Mouse (Mus musculus) heart, embryonic 13.5 days (tissue): Measurements from ENCODE around the gene Apba1. TPM values are rescaled to one million over a fixed set of nuclear protein-coding genes. Genes with fewer than 3 reads are reported as not detected.

Experiments
- ATAC-seq: fragments of 200-750 bp; cut with Nextera tagmentation; 2 replicates; pipeline ENCODE4 v1.8.0; 2017; ENCODE audit warnings: moderate TSS enrichment; ENCODE audit not compliant: insufficient number of reproducible peaks, low FRiP score, low TSS enrichment; ENCODE audit errors: extremely low read depth
- H3K27ac ChIP-seq: fragments of 300-500 bp; sonication (generic); replicated peaks from 2 replicates; pipeline ENCODE4 v1.5.1; 2015; ENCODE audit warnings: moderate library complexity, mild to moderate bottlenecking, inconsistent platforms
- H3K27me3 ChIP-seq: fragments of 300-500 bp; sonication (generic); replicated peaks from 2 replicates; pipeline ENCODE4 v1.6.1; 2015; ENCODE audit warnings: mild to moderate bottlenecking, inconsistent platforms
- H3K36me3 ChIP-seq: fragments of 300-500 bp; sonication (generic); 2 replicates; pipeline ENCODE4 v1.6.1; 2015; ENCODE audit warnings: mild to moderate bottlenecking, inconsistent platforms
- H3K4me1 ChIP-seq: fragments of 300-500 bp; sonication (generic); 2 replicates; pipeline ENCODE4 v1.6.1; 2015; ENCODE audit warnings: inconsistent platforms
- H3K4me2 ChIP-seq: fragments of 300-500 bp; sonication (generic); 2 replicates; pipeline ENCODE4 v1.6.1; 2015; ENCODE audit warnings: inconsistent platforms, mild to moderate bottlenecking, moderate library complexity
- H3K4me3 ChIP-seq: fragments of 300-500 bp; sonication (generic); 2 replicates; pipeline ENCODE4 v1.5.1; 2015; ENCODE audit warnings: moderate library complexity, mild to moderate bottlenecking, inconsistent platforms
- H3K9ac ChIP-seq: fragments of 300-500 bp; sonication (generic); 2 replicates; pipeline ENCODE4 v1.6.1; 2015; ENCODE audit warnings: inconsistent platforms, mild to moderate bottlenecking, moderate library complexity
- H3K9me3 ChIP-seq: fragments of 300-500 bp; sonication (generic); 2 replicates; pipeline ENCODE4 v1.6.1; 2016; ENCODE audit warnings: inconsistent platforms
- WGBS: fragments of 180-500 bp; shearing (Covaris S2); methylation state at CpG from one replicate; pipeline ENCODE4 v1.1.7; 2015; ENCODE audit warnings: mixed read lengths; 5-methylcytosine and 5-hydroxymethylcytosine counted together
- polyA plus RNA-seq: library from polyadenylated mRNA; unstranded; fragments of >200 nt; fragmentation: Nextera tagmentation; extraction: Ambion mirVana; gene quantifications from 2 replicates; pipeline ENCODE4 v1.2.1, GENCODE M21; 2015

Apba1 gene
- polyA plus RNA-seq, 1 experiment from 2014 or later, result 0.33 TPM

DNA sequence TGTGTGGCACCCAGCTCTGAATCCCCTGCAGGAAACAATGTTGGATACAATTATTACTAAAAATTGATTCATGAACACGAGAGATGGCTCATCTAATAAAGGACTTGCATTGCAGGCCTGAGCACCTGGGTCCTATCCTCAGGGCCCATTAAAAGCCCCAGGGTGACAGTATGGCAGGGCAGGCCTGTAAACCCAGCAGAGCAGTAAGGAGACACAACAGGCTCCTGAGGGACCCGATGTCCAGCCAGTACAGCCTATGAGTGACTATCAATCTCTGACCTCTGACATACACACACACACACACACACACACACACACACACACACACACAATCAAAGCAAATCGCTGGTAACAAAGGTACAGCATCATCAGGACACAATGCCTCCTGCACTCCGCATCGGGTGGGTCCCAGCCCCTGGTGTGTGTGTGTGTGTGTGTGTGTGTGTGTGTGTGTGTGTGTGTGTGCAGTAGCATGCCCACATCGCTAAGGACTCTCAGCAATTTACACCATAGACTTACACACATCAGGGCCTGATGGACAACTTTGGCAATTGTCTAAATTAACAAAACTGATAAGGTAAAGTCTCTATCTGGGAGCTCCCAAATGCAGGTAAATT, 202.3 kb downstream of the Apba1 start:
- Histone ChIP-seq H3K27ac (peak overlapping the region; percentile 25; the same call in 1 of the 2 replicates), H3K4me2 (no peak overlapping the region), H3K4me3 (no peak overlapping the region), H3K4me1 (peaks cover 59% of the 10 kb centered on the region), H3K27me3 (no peaks in the 10 kb centered on the region), H3K36me3 (no peaks in the 10 kb centered on the region), H3K9ac (no peak overlapping the region), H3K9me3 (no peaks in the 10 kb centered on the region)
- no peak for ATAC-seq
- WGBS, result 73% methylated on average over 6 of the region's 6 CpGs

DNA sequence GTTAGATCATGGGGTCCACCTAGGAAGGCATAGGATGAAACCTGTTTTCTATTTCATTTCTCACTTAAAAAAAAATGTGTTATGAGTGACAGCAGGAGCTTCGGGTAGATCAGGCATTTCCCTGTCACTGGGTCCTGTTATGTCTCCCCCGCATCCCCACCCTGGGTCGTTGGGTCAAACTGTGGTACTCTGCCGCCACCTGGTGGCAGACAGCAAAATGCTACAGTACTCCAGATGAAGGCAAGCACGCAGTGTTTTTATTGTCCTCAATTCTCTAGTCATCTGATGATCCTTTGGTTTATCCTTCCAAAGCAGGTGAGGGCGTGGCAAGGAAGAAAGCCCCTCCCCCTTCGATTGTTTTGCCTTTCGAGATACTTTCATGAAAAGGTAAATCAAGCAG, 202.8 kb downstream of the Apba1 start:
- H3K4me2 ChIP-seq, result 0 out of 2 replicates have a peak overlapping the region, but pooled peaks have one; percentile 0
- H3K36me3 ChIP-seq, result no peaks in the 10 kb centered on the region
- ATAC-seq, result no peak
- peak overlapping the region; percentile 14; the same call in 1 of the 2 replicates for H3K9ac ChIP-seq
- H3K9me3 ChIP-seq, result no peaks in the 10 kb centered on the region
- H3K4me1 ChIP-seq, result peaks cover 57% of the 10 kb centered on the region
- H3K4me3 ChIP-seq, result no peak overlapping the region
- no peaks in the 10 kb centered on the region for H3K27me3 ChIP-seq
- WGBS, result 2% methylated on average over 8 of the region's 8 CpGs
- no peak overlapping the region for H3K27ac ChIP-seq

DNA sequence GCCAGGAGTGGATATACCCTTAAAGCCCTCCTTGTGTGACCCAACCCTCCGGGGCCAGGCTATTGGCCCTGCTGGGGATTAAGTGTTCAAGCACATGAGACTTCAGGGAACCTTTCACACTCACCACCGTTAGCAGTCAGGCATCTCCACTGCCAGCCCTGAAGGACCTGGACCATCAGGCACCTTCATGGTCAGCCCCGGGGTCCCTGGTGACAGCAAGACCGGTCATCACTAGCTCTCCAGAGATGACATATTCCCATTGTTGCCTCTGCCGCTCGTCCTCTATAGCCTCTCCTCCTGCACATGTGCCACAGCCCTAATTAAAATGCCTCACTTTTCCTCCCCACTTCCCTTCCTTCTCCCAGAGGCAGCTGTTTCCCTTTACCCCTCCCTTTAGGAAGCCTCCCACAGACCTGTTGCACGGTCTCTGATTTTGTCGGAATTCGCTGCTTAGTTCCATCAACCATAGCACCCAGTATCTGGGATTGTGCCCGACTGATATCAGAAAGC, 205.8 kb downstream of the Apba1 start:
- Histone ChIP-seq H3K9ac (peak overlapping the region; percentile 62), H3K36me3 (no peaks in the 10 kb centered on the region), H3K4me2 (peak overlapping the region; percentile 12; the same call in 1 of the 2 replicates), H3K4me1 (peaks cover 72% of the 10 kb centered on the region), H3K27me3 (no peaks in the 10 kb centered on the region), H3K9me3 (no peaks in the 10 kb centered on the region), H3K27ac (peak overlapping the region; percentile 43), H3K4me3 (no peak overlapping the region)
- no peak for ATAC-seq
- WGBS, result 41% methylated on average over 10 of the region's 10 CpGs

DNA sequence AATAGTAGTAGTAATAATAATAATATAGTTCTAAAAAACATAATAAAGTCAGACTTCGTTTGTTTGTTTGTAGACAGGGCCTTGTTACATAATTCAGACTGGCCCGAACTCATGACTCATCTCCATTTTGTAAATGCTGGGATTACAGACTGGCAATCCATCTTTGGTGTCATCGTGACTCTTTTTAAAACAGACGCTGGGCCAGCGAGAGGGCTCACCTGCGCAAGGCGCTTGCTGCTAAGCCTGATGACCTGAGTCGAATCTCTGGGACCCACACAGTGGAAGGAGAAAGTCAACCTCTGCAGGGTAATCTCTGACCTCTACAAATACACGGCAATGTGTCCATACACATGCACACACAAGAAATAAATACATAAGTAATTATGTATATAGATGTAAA, 207.7 kb downstream of the Apba1 start:
- no peak overlapping the region for H3K4me2 ChIP-seq
- peaks cover 73% of the 10 kb centered on the region for H3K4me1 ChIP-seq
- no peak overlapping the region for H3K4me3 ChIP-seq
- peak overlapping the region; percentile 82 for H3K27ac ChIP-seq
- H3K9ac ChIP-seq, result no peak overlapping the region
- no peak for ATAC-seq
- no peaks in the 10 kb centered on the region for H3K36me3 ChIP-seq
- no peaks in the 10 kb centered on the region for H3K27me3 ChIP-seq
- WGBS, result 87% methylated on average over 9 of the region's 9 CpGs
- no peaks in the 10 kb centered on the region for H3K9me3 ChIP-seq

DNA sequence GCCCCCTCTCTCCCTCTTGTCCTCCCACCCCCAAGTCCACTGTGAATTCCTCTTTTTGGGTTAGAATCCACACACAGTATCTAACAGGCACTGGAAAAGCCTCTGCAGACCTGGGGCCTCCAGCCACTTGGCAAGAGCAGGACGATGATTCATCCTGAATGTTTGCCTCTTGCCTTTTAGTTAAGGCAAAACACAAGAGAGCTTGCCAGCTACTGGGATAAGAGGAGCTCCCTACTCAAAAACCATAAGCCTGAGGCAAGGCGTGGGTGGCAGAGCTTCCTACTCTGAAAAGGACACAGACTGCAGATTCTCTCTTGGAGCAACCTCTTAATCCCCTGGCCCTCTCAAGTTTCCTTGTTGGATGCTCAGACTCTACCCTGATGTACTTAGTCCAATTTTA, 208.5 kb downstream of the Apba1 start:
- no peak for ATAC-seq
- 12% methylated on average over 2 of the region's 2 CpGs for WGBS
- peak overlapping the region; percentile 82 for H3K27ac ChIP-seq

DNA sequence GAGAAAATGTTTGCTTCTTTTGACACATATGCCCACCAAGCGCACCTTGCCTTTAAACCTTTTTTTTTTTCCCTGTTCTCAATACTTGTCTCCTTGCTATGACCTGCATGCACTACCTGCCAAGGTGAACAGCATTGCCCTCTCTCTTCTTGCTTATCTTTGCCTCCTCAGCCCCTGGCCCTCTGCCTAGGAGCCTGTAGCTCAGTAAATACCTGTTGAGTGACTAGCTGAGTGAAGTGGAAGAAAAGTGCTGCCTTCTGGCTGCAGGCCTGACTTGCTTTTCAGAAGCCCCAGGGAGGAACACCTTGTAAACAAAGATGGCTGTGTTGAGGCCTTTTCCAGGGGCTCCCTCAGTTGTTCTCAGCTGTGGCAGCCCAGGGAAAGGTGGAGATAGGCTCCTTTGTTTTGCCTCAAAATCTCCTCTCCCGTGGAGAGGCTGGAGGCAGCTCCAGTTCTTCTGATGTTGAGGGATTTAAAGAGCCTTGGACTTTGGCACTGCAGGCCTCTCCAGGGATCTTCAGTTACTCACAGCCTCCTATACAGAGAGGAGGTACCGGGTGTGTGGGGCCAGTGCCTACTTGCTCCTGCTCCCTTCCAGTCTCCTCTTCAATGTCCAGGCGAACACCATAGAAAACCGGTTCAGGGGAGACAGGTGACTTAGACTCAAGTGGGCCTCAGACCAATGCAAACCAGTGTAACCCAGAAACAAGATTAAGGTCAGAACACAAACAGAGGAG, 209.6 kb downstream of the Apba1 start:
- Histone ChIP-seq H3K27me3 (no peaks in the 10 kb centered on the region), H3K36me3 (no peaks in the 10 kb centered on the region), H3K9me3 (no peaks in the 10 kb centered on the region), H3K9ac (peak overlapping the region; percentile 50; the same call in 1 of the 2 replicates), H3K4me3 (no peak overlapping the region), H3K27ac (peak overlapping the region; percentile 82), H3K4me2 (no peak overlapping the region), H3K4me1 (peaks cover 86% of the 10 kb centered on the region)
- no peak for ATAC-seq
- WGBS, result 54% methylated on average over 5 of the region's 5 CpGs

More for the DNA sequence above, 208.5 kb downstream of the Apba1 start:
- H3K4me3 ChIP-seq, result no peak overlapping the region
- H3K9ac ChIP-seq, result peak overlapping the region; percentile 48
- no peaks in the 10 kb centered on the region for H3K27me3 ChIP-seq
- peak overlapping the region; percentile 21; the same call in 1 of the 2 replicates for H3K4me2 ChIP-seq
- no peaks in the 10 kb centered on the region for H3K36me3 ChIP-seq
- no peaks in the 10 kb centered on the region for H3K9me3 ChIP-seq
- peaks cover 75% of the 10 kb centered on the region for H3K4me1 ChIP-seq

DNA sequence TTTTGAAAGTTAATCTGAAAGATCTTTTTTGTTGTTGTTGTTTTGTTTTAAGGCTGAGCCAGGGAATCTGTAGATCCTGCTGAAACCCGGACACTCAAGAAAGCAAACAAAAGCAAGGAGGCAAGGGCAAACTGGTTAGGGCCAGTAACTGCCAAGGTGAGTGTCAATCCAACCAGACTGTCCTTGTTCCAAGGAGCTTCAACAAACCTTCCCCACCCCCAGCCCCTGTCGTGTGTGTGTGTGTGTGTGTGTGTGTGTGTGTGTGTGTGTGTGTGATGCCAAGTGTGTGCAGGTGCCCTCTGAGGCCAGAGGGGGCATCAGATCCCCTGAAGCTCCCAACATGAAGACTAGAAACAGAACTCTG, 210.2 kb downstream of the Apba1 start:
- H3K27ac ChIP-seq, result peak overlapping the region; percentile 82
- no peak for ATAC-seq
- WGBS, result 67% methylated on average over 2 of the region's 2 CpGs
- H3K9ac ChIP-seq, result peak overlapping the region; percentile 50; the same call in 1 of the 2 replicates
- no peak overlapping the region for H3K4me3 ChIP-seq
- no peaks in the 10 kb centered on the region for H3K27me3 ChIP-seq
- H3K4me1 ChIP-seq, result peaks cover 92% of the 10 kb centered on the region
- no peak overlapping the region for H3K4me2 ChIP-seq
- no peaks in the 10 kb centered on the region for H3K9me3 ChIP-seq
- H3K36me3 ChIP-seq, result peaks cover 2% of the 10 kb centered on the region; the same call in 1 of the 2 replicates

DNA sequence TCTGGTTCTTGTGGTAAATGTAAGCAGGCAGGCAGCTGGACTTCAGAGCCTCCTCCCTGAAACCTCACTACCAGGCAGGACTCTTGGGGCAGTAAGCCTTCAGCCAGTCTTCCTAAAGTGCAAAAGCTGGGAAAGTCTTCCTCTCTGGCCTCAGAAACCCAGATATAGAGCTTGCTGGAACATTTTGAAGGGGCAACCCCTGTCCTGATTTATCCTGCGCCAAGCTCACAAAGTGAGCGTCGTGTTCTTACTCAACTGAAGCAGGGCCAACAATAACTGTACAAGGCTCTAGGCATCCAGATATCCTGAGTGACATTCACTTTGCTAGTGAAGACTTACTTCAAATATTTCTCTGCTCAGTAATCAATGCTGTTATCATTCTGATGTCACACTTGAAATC, 211.7 kb downstream of the Apba1 start:
- Histone ChIP-seq H3K4me1 (peaks cover 83% of the 10 kb centered on the region), H3K27ac (peak overlapping the region; percentile 96), H3K4me2 (no peak overlapping the region), H3K9me3 (no peaks in the 10 kb centered on the region), H3K9ac (no peak overlapping the region), H3K36me3 (peaks cover 17% of the 10 kb centered on the region), H3K27me3 (no peaks in the 10 kb centered on the region), H3K4me3 (no peak overlapping the region)
- WGBS, result 68% methylated on average over 3 of the region's 3 CpGs
- ATAC-seq, result no peak

DNA sequence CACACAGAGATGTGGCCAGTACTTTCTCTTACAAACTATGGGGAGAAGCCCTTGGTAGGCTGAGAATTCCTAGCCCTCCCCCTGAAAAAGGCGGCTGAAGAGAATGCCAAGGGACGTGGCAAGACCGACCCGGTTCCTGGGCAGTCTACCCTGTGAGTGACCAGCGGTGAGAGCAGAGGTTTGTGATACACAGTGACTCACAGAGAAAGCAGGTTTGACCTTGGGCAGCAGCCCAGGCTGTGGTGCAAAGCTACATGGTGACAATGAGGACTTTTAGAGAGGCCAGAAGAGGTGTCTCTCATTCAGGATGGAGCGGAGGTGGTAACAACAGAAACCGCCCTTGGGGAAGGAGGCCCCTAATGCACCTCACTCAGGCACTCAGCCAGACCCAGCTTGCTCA, 212.7 kb downstream of the Apba1 start:
- no peak overlapping the region for H3K4me3 ChIP-seq
- 60% methylated on average over 7 of the region's 7 CpGs for WGBS
- H3K9me3 ChIP-seq, result no peaks in the 10 kb centered on the region
- no peak overlapping the region for H3K4me2 ChIP-seq
- no peak overlapping the region for H3K9ac ChIP-seq
- H3K27me3 ChIP-seq, result no peaks in the 10 kb centered on the region
- peaks cover 75% of the 10 kb centered on the region for H3K4me1 ChIP-seq
- peak overlapping the region; percentile 96 for H3K27ac ChIP-seq
- peaks cover 28% of the 10 kb centered on the region for H3K36me3 ChIP-seq
- ATAC-seq, result peak; percentile 34; the same call in 1 of the 2 replicates

DNA sequence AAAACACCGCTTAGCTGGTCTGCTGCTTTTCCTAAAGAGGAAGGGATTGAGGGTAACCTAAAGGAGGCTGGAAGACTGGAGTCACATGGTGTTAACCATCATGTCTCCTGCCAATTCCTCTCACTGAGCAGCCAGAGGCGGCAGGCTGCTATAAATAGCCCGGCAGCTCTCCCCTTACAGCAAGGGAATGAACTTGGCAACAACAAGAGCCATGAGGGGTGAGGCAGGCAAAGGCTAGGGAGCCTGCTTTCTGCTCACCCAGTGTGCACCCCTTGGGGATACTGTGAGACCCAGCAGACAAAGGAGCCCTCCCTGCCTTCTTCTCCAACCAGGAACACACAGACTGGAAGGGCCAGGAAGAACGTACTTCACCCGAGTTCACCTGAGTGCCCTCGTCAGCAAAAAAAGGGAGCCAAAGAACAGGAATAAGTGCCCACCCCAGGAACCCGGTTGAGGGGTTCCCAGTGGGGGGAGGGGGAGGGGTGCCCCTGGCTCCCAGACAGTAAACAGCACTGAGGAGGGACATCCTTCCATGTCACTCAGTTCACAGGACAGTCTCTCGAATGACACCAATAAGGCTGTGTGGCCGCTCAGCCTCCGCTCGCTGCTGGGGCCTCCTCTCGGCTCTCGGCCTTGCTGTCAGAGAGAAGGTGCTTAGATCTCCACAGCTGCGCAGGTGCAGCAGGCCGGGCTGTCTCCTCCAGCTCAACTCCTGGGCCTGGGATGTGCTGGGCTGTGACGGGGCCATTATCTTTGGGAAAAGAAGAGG, 214.4 kb downstream of the Apba1 start:
- H3K4me3 ChIP-seq, result no peak overlapping the region
- peak; percentile 49; the same call in 1 of the 2 replicates for ATAC-seq
- peaks cover 42% of the 10 kb centered on the region for H3K36me3 ChIP-seq
- H3K9ac ChIP-seq, result peak overlapping the region; percentile 68
- peaks cover 62% of the 10 kb centered on the region for H3K4me1 ChIP-seq
- H3K9me3 ChIP-seq, result no peaks in the 10 kb centered on the region
- 28% methylated on average over 16 of the region's 16 CpGs for WGBS
- H3K27ac ChIP-seq, result peak overlapping the region; percentile 96
- no peaks in the 10 kb centered on the region for H3K27me3 ChIP-seq
- H3K4me2 ChIP-seq, result peak overlapping the region; percentile 32; the same call in 1 of the 2 replicates

DNA sequence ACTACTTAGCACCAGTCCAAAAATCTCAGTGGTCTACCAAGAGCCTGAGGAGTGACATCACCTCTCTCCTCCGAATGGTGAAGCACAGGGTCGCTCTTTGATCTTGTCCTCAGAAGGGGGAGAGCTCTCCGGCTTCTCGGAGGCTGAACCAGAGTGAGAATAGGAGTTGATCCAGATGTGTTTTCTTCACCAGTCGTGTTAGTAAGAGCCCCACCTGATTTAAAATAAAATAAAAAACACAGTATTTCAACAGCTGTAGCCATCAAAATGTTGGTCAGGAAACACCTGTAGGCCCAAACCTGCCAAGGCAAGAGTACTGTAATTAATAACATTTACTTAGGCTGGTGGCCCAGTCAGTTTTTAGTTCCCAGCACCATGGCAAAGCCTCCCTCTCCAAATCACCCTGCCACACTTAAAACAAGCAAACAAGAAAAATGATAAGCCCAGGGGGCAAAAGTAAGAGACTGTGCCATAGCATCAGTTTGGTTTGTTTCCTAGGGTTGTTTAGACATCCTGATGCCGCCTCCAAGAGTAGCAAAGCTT, 219.3 kb downstream of the Apba1 start:
- 0 out of 2 replicates have a peak overlapping the region, but pooled peaks have one; percentile 5 for H3K27ac ChIP-seq
- H3K4me1 ChIP-seq, result peaks cover 25% of the 10 kb centered on the region
- H3K36me3 ChIP-seq, result peaks cover 77% of the 10 kb centered on the region
- H3K9ac ChIP-seq, result no peak overlapping the region
- no peaks in the 10 kb centered on the region for H3K27me3 ChIP-seq
- no peaks in the 10 kb centered on the region for H3K9me3 ChIP-seq
- no peak overlapping the region for H3K4me3 ChIP-seq
- ATAC-seq, result no peak
- H3K4me2 ChIP-seq, result no peak overlapping the region
- 59% methylated on average over 6 of the region's 6 CpGs for WGBS
